Mouse (Mus musculus): ENCODE results near the gene Il6ra.

Gene Il6ra

DNA sequence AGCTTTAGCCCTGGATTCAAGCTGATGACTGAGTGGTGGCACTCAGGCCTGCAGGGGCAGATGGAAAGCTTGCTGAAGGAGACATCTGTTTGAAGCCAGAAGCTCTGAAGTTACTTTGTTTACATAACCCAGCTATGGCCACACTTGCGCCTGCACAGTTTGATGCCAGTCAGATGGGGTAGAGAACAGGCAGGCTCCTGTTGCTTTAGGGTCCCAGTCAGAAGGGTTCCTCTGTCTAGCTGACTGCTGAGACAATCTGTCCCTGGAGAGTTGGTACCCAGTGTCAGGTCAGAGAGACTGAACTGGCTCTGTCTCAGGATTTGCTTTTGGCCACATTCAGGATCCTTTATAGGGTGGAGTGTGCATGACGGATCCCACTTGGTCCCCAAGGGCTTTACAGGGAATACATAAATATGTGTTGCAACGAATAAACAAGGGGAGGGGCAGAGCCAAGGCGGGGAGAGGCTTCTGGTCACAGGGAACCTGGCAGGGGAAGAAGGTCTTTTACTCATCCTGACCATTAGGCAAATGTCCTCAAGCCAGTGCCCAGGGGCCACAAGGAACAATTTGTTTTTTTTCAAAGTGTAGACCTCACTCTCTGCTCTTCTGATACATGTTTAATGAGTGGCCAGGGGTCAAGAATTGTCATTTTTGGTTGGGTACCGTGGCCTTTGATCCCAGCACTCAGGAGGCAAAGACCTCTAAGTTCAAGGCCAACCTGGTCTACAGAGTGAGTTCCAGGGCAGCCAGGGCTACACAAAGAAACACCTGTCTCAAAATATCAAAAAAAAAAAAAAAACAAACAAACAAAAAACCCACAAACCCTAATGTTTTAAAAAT, 3.1 kb downstream of the Il6ra start:
- peak; percentile 44 for DNase-seq (ENCODE audit: low read depth, low spot score)

DNA sequence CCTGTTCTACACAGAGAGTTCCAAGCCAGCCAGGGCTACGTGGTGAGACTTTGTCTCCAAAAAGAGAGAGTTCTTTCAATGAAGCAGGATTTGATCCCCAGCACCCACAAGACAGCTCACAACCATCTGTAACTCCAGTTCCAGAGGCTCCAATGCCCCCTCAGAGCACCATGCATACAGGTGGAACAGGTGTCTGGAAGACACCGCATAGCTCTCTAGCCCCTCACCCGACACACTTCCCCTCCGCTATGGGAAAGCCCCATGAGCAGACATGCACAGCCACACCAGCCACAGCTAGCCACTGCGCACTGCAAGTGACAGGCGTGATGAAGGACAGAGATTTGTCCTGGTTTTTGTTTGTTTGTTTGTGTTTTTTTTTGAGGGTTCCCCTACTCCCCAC, 4.2 kb downstream of the Il6ra start:
- DNase-seq (ENCODE audit: low read depth, low spot score): no peak

- DNase-seq (ENCODE audit: low read depth, low spot score): no peak
Measured at GRCm38 (mm10) chr3:89907846-89908245, 5.2 kb downstream of the Il6ra start.

DNA sequence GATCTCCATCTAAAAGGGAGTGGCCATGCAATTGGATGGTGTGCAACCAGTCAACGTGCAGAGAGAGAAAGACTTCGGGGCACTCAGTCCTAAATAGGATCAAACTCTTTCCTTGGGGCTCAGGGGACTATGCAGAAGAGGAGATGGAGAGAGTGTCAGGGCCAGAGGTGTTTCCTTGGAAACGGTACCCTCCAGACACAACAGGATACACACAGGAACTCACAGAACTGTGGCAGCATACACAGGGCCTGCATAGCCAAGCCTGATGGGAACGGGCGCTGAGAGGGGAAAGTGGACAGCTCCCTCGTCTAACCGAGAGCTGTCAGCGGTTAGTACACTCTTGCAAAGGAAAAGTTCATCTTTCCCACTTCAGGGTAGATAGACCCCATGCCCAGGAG, 13.5 kb downstream of the Il6ra start:
- DNase-seq (ENCODE audit: low read depth, low spot score): no peak

- DNase-seq (ENCODE audit: low read depth, low spot score): no peak
Measured at GRCm38 (mm10) chr3:89898870-89899510, 14.0 kb downstream of the Il6ra start.

GRCm38 (mm10) chr3:89898011-89898410, 15.0 kb downstream of the Il6ra start:
- DNase-seq (ENCODE audit: low read depth, low spot score): no peak

DNA sequence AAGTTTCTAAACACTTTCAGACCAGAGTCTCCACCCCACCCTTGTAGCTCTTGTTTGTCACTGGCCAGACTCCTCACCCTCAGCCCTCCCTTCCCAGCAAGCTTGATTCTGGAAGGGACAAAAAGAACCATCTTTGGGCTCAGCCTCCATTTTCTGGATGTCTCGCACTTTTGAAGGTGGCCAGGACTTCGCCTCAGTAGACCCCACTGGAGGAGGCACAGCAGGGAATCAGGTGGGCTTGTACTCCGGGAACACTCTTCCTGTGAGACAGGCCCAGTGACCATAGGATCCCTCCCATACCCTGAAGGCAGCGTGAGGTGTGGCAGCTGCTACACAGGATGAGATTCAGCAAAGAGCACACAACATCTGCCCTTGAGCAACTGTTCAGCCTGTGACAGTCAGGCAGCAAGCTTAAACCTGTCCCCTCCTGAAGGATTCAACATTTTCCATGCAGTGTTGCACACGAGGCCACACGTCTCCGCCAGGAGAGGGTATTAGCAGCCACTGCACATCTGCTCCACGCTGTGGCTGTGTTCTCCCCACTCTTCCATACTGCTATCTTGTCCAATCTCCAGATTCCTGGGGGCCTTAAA, 15.7 kb downstream of the Il6ra start:
- DNase-seq (ENCODE audit: low read depth, low spot score): no peak

- DNase-seq (ENCODE audit: low read depth, low spot score): no peak
Measured at GRCm38 (mm10) chr3:89896571-89896970, 16.4 kb downstream of the Il6ra start.

DNA sequence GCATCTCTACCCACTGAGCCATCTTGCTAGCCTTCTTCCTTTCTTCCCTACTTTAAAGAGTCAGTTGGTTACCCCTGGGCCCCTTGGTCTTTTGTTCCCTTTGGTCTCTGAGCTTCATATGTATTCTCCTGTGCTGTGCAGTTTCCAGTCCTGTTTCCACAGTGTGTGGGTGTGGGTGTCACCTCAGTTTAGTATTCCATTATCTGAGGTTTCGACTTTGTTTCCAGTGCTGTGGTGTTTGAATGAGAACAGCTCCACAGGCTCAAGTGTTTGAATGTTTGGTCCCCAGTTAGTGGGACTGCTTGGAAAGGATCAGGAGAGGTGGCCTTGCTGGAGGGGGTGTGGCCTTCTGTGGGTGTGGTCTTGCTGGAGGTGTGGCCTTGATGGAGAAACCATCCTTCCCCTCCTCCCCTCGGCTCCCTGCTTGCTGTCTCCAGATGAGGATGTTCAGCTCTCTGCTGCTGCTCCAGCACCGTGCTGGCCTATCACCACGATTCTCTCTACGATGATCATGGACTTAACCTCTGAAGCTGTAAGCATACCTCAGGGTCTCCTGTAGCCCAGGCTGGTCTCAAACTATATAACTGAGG, 20.4 kb downstream of the Il6ra start:
- DNase-seq (ENCODE audit: low read depth, low spot score): no peak

DNA sequence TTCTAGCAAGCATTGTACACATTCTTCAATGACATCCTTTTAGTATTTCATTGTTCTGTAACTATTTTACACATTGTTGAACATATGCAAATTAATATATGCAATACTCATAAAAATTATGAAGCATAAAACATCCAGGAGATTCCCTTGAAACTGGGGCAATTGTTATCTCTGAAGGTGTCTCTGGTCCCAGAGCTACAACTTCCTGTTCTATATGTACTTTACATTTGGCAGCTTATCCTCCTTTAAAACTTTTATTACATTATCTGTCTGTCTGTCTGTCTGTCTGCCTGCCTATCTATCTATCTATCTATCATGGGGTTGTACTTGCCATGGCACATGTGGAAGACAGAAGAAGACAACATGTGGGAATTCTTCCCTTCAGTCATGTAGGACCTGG, 21.3 kb downstream of the Il6ra start:
- DNase-seq (ENCODE audit: low read depth, low spot score): no peak

- DNase-seq (ENCODE audit: low read depth, low spot score): no peak
Measured at GRCm38 (mm10) chr3:89889841-89890430, 23.1 kb downstream of the Il6ra start.

- no peak for DNase-seq (ENCODE audit: low read depth, low spot score)
Measured at GRCm38 (mm10) chr3:89887582-89888230, 25.3 kb downstream of the Il6ra start.

- DNase-seq (ENCODE audit: low read depth, low spot score): no peak
Measured at GRCm38 (mm10) chr3:89885766-89886165, 27.2 kb downstream of the Il6ra start.

- DNase-seq (ENCODE audit: low read depth, low spot score): no peak
Measured at GRCm38 (mm10) chr3:89883582-89884041, 29.4 kb downstream of the Il6ra start.

DNA sequence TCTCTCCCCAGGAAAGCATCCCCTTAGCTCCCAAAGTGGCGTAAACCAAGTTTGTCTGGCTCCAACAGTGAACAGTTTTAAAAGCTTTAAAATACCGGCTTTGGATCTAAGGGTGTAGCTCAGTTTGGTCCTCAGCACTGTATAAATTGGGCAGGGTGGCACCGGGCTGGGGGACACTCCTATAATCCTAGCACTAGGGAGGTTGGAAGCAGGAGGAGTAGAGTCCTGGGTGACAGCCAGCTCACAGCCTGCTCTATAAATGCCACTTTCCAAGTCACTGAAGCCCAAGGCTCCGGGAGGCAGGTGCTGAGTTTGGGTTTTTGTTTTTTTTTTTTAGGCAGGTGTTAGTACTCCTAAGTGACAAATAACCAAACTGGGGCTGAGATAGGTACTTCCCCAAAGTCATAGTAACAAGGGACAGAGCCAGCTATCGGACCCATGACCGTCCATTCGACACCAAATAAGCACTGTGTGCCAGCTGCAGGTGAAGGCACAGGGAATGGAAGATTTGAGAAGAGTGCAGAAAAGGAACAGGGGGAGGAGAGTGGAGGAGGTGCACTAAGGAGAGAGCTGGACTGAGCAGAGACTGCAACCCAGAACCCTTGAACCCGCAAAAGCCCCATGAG, 30.3 kb downstream of the Il6ra start:
- DNase-seq (ENCODE audit: low read depth, low spot score): no peak

GRCm38 (mm10) chr3:89880036-89880851, 32.8 kb downstream of the Il6ra start:
- DNase-seq (ENCODE audit: low read depth, low spot score): no peak

GRCm38 (mm10) chr3:89879326-89879725, 33.7 kb downstream of the Il6ra start:
- DNase-seq (ENCODE audit: low read depth, low spot score): no peak

DNA sequence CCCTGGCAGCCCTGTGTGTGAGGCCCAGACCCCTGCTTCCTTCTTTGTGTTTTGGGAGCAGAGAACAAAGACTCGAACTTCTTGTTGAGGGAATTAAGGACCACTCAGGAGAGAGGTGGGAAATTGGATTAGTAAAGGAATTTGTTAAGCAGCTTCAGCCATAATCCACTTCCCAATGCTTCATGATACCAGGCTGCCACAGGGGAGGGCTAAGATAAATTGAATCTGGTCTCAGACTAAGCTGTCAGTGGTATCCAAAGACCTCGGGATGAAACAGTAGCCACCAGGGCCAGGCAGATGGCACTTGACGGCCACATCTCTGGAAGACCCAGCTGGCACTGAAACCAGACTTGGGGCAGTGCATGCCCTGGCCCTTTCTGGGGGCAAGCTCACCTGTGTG, 34.5 kb downstream of the Il6ra start:
- no peak for DNase-seq (ENCODE audit: low read depth, low spot score)

DNA sequence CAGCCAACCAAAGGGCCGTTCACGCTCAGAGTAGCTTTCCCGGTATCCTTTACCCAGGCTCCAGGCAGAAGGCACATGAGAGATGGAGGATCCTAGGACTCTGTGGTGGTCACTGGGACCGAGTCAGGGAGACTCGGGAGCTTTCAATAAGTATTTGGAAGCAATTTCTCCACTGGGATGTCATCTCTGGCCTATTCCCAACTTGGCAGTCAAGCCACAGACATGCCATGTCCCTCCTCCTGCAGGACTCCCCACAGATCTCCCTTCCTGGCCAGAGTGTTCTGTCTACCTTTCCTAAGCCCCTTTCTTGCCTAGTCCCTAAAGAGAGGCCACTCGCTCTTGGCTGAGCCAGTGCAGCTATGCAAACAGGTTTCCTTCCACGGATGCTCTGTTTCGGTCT, 35.9 kb downstream of the Il6ra start:
- DNase-seq (ENCODE audit: low read depth, low spot score): no peak

GRCm38 (mm10) chr3:89876469-89876868, 36.5 kb downstream of the Il6ra start:
- no peak for DNase-seq (ENCODE audit: low read depth, low spot score)
